Mouse (Mus musculus) ES-E14 (cell line): ENCODE measurements at regions not wholly inside any gene's neighbourhood (a gene's known extent, or its start where the extent isn't known, plus 50 kb on each side); places are given as distances from the start of the nearest gene placed in this dataset.

Experiments
- CHD2 ChIP-seq: IDR thresholded peaks from 2 replicates; pipeline ENCODE4 v1.6.1; 2014; ENCODE audit warnings: mild to moderate bottlenecking, low read depth, low read length, inconsistent platforms
- HCFC1 ChIP-seq: IDR thresholded peaks from 2 replicates; pipeline ENCODE4 v1.6.1; 2012; ENCODE audit warnings: low read length, inconsistent platforms, borderline replicate concordance; ENCODE audit not compliant: insufficient read depth
- MAFK ChIP-seq: IDR thresholded peaks from 2 replicates; pipeline ENCODE4 v1.6.1; 2014; ENCODE audit warnings: mild to moderate bottlenecking, low read depth, low read length, inconsistent platforms; ENCODE audit not compliant: insufficient read depth
- ZC3H11A ChIP-seq: IDR thresholded peaks from 2 replicates; pipeline ENCODE4 v1.6.1; 2012; ENCODE audit warnings: low read depth, mild to moderate bottlenecking, inconsistent platforms, low read length, borderline replicate concordance
- ZNF384 ChIP-seq: IDR thresholded peaks from 2 replicates; pipeline ENCODE4 v1.6.1; 2012; ENCODE audit warnings: low read depth, low read length, inconsistent platforms

- TF ChIP-seq ZNF384 (no peak), ZC3H11A (no peak), HCFC1 (no peak), MAFK (no peak), CHD2 (no peak)
These were observed 196.2 kb upstream of the Jmjd1c start for GRCm38 (mm10) chr10:66899724-66900123.
